Mouse (Mus musculus): ENCODE data around the gene Golga4. TPM values are rescaled to one million over a fixed set of nuclear protein-coding genes. Genes with fewer than 3 reads are reported as not detected.

Gene Golga4
- total RNA-seq, 2 experiments from 2014 or later: 19.2 to 20.0 TPM

DNA sequence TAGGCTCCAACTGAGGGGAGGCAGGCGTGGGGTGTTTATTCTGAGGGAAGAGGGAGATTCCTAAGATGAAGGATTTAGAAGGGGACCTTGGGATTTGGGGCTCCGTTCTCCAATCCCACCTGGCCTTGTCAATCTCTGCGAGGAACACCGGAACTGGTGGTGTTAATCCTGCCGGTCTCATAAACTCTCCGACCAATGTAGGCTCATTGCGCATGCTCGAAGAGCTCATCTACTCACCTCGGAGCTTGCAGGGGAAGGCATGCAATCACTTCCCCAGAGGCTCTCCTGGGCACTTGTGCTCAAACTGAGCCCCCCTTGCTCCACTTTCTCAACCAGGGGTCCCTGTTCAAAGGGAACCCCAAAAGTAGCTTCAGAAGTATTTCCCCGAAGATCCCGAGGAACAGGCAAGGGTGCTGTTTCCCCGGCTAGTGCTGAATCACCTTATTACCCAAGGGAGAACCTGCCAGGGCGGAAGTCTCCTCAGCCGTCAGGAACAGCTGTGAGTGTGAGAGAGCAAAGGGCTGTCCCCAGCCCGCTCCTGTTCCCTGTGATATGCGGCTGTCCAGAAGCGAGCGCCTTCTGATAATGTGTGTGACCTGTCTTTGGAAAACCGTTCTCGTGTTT, 106.0 kb downstream of the Golga4 start:
- no peak for ATAC-seq (replicated peaks; ENCODE audit: low FRiP score, poor library complexity, severe bottlenecking)

DNA sequence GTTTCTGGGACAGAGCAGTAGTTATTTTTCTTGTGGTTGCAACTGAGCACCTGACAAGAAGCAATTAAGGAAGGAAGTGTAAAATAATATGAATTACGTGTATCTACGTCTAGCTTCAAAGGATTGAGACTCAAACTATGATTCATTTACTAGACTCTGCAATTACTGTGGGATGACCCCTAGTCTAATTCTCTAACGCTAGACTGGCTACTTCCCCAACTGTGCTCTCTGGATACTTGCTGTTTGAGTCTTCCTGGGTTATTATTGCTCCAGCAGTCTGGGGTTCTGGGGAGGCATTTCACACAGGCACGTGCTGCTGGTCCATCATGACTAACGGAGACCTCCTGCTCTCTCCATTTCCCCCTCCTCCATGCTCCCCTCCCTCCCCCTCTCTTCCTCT, 111.2 kb downstream of the Golga4 start:
- no peak for ATAC-seq (replicated peaks; ENCODE audit: low FRiP score, poor library complexity, severe bottlenecking)

DNA sequence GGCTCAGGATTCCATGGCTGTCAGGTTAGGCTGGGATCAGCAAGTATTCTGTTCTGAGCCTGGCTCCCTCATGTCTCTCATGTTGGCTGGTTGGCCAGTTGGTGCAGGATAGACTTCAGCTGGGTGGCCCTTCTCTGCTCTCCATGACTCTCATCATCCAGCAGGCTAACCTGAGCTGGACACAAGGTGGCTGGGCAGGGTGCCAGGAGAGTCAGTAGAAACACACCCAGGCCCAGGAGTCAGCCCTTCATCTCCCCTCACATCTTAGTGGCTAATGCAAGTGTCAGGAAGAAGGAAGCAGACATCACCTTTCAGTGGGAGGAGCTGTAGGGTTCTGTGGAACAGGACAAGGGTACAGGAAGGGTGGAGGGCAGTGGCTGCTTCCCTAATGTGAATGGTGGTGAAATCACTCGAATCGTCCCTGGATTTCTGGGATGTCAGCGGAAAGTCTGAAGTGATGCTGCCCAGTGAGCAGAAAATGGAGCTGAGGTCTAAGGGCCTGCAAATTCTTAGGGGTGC, 112.7 kb downstream of the Golga4 start:
- no peak for ATAC-seq (replicated peaks; ENCODE audit: low FRiP score, poor library complexity, severe bottlenecking)

GRCm38 (mm10) chr9:118620807-118621206, 114.7 kb downstream of the Golga4 start:
- no peak for ATAC-seq (replicated peaks; ENCODE audit: low FRiP score, poor library complexity, severe bottlenecking)

DNA sequence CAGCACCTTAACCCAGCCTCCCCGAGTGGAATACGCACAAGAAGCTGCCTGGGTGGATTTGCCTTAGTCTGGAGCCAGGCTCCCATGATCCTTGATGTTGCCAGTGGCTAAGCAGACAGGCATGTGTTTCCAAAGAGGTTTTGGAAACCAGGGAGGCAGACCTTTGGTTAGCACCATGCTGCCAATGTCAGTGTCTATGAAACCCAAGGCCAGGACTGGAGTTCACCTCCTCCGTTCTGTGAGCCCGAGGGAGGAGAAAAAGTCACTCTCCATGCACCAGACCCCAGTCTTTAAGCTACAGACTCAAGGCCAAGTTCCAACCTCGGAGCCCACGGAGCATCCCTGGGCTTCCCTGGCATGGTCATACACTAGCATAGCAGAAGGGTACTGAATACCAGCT, 115.6 kb downstream of the Golga4 start:
- no peak for ATAC-seq (replicated peaks; ENCODE audit: low FRiP score, poor library complexity, severe bottlenecking)

DNA sequence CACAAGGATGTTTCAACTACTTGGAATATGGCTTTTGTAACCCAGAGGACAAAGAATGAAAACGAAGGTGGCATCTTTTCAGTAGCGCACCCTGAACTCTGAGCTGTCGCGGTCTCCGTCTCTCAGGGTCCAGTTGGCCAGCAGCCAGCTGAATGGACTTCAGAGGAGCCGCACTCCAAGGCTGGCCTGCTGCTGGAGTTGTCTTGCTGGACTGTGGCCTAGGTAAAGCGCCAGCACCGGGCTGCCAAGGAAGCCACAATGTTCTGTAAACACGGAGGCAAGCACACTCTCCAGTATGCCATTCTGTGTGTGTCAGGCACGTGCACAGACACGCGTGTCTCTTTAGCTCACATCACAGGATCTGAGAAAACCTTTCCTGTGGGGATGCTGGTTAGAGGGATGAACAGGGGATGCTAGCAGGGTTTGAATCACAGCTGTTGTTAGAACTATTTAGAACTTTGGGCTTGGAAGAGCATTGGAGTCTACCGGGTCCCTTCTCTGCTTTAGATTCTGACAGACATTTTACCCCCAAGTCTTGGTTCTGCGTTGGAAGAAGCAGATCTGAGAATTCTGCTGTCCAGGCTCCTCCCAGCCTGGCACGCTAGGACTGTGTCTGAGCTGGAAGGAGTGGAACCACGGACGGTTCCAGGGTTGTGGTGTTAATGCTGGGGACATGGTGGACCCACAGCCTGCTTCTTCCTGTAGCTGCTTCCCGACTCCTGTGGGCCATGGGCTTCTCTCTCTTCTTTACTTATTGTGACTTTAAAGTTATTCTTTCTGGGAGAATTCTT, 116.5 kb downstream of the Golga4 start:
- no peak for ATAC-seq (replicated peaks; ENCODE audit: low FRiP score, poor library complexity, severe bottlenecking)

GRCm38 (mm10) chr9:118623483-118623882, 117.4 kb downstream of the Golga4 start:
- ATAC-seq (replicated peaks; ENCODE audit: low FRiP score, poor library complexity, severe bottlenecking): no peak

DNA sequence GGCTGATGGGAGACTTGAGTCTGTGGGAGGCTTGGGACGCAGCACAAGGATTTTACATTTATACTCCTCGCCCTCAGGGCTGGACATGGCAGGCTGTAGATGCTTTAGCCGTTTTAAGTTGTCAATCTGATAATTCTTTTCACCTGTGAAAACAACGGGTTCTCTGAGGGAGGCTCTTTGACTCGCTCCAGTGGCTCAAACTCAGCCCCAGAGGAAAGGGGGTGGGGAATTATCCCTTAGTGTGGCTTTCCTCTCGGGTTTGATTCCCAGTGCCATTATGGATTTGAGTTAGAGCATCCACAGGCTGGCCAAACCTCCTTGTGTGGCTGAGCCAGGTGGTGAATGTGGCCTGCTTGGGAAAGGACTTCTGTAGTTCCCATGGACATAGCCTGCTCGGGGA, 118.1 kb downstream of the Golga4 start:
- no peak for ATAC-seq (replicated peaks; ENCODE audit: low FRiP score, poor library complexity, severe bottlenecking)

DNA sequence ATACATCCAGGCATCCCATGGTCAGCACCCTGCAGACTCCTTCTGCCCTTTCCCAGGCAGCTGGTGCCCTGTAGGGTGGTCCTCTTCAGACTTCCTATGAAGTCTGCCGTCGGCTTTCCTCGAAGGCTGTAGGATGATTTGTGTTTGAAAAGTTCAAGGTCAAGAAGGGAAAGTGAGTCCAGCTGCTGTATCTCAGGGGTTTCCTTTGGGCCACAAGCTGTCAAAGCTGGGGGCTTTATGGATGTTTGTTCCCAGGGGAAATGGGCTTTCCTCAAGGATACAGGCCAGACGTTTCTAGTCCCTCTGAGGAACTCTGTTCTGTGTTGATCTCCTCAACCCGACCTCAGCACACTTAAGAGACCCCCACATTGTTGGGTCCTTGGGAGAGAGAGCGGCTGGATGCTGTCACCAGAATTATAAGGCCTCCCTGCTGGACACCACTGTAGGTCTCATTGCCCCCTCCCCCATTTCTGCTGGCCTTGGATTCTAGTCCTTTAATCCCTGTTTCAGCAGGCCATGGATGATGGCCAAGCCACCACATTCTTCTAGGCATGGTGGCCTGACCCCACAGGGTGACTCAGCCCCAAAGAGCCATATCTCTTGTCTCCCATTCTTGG, 123.8 kb downstream of the Golga4 start:
- no peak for ATAC-seq (replicated peaks; ENCODE audit: low FRiP score, poor library complexity, severe bottlenecking)

Other genes with a start within 250 kb of the Golga4 start
- not detected in 2 replicates for gene Eomes, start 28.1 kb upstream of the Golga4 start, total RNA-seq (2015; ENCODE audit: low replicate concordance)
- not detected in 2 replicates for gene Eomes, start 28.1 kb upstream of the Golga4 start, total RNA-seq (2017; ENCODE audit: low replicate concordance)
- gene Itga9, start 100.4 kb downstream of the Golga4 start, total RNA-seq (2015; ENCODE audit: low replicate concordance): 0.84 and 2.3 TPM in 2 replicates
- 0.17 and 0.28 TPM in 2 replicates for gene Itga9, start 100.4 kb downstream of the Golga4 start, total RNA-seq (2017; ENCODE audit: low replicate concordance)

Measured in erythroblast, adult 5-6 weeks (primary cell).